Mouse (Mus musculus): ENCODE results near the gene Fyb. TPM values are rescaled to one million over a fixed set of nuclear protein-coding genes. Genes with fewer than 3 reads are reported as not detected.

Gene Fyb
- total RNA-seq, 2 experiments from 2014 or later: 34.6 to 36.2 TPM

- intact Hi-C loops (cut with DNase I): no loop called here
- no peak for DNase-seq
These were observed 68.9 kb downstream of the Fyb start for GRCm38 (mm10) chr15:6591527-6591926.

- intact Hi-C loops (cut with DNase I): no loop called here
- no peak for DNase-seq
These were observed 70.1 kb downstream of the Fyb start for GRCm38 (mm10) chr15:6592561-6593253.

- intact Hi-C loops (cut with DNase I): no loop called here
- DNase-seq: no peak
These were observed 70.6 kb downstream of the Fyb start for GRCm38 (mm10) chr15:6593254-6593623.

GRCm38 (mm10) chr15:6598626-6599025 lies 76.0 kb downstream of the Fyb start:
- intact Hi-C loops (cut with DNase I): no loop called here
- no peak for DNase-seq

GRCm38 (mm10) chr15:6600314-6600713 lies 77.7 kb downstream of the Fyb start:
- intact Hi-C loops (cut with DNase I): no loop called here

GRCm38 (mm10) chr15:6601330-6601729 lies 78.7 kb downstream of the Fyb start:
- DNase-seq: no peak
- intact Hi-C loops (cut with DNase I): no loop called here

More at GRCm38 (mm10) chr15:6600314-6600713, 77.7 kb downstream of the Fyb start:
- DNase-seq: no peak

GRCm38 (mm10) chr15:6602003-6602402 lies 79.3 kb downstream of the Fyb start:
- no peak for DNase-seq
- intact Hi-C loops (cut with DNase I): no loop called here

GRCm38 (mm10) chr15:6610703-6611102 lies 88.0 kb downstream of the Fyb start:
- intact Hi-C loops (cut with DNase I): no loop called here
- no peak for DNase-seq

- intact Hi-C loops (cut with DNase I): no loop called here
- no peak for DNase-seq
These were observed 90.2 kb downstream of the Fyb start for GRCm38 (mm10) chr15:6612835-6613234.

- intact Hi-C loops (cut with DNase I): no loop called here
- DNase-seq: no peak
These were observed 93.9 kb downstream of the Fyb start for GRCm38 (mm10) chr15:6616382-6617149.

- DNase-seq: no peak
- intact Hi-C loops (cut with DNase I): loop anchor here (10.0 kb wide), 2 partner anchors 265 to 605 kb away; no protein-coding TSS in a partner anchor
These were observed 97.1 kb downstream of the Fyb start for GRCm38 (mm10) chr15:6619558-6620316.

- peak; percentile 79 to 87 for DNase-seq
- intact Hi-C loops (cut with DNase I): loop anchor here (10.0 kb wide), 2 partner anchors 262 to 602 kb away; no protein-coding TSS in a partner anchor
These were observed 99.9 kb downstream of the Fyb start for GRCm38 (mm10) chr15:6622512-6622911.

GRCm38 (mm10) chr15:6623529-6624228 lies 101.0 kb downstream of the Fyb start:
- intact Hi-C loops (cut with DNase I): loop anchor here (10.0 kb wide), 2 partner anchors 261 to 601 kb away; no protein-coding TSS in a partner anchor
- DNase-seq: no peak

- intact Hi-C loops (cut with DNase I): loop anchor here (5.0 to 10.0 kb wide), 3 partner anchors 83 to 600 kb away; partner anchors contain the start of gene Rictor
- no peak for DNase-seq
These were observed 101.9 kb downstream of the Fyb start for GRCm38 (mm10) chr15:6624365-6625182.

- intact Hi-C loops (cut with DNase I): loop anchor here (5.0 to 10.0 kb wide), 3 partner anchors 82 to 599 kb away; partner anchors contain the start of gene Rictor
- peak; percentile 35 to 49 for DNase-seq
These were observed 103.0 kb downstream of the Fyb start for GRCm38 (mm10) chr15:6625607-6626033.

GRCm38 (mm10) chr15:6626123-6626522 lies 103.5 kb downstream of the Fyb start:
- intact Hi-C loops (cut with DNase I): loop anchor here (5.0 to 10.0 kb wide), 3 partner anchors 81 to 599 kb away; partner anchors contain the start of gene Rictor
- DNase-seq: no peak

- DNase-seq: no peak
- intact Hi-C loops (cut with DNase I): loop anchor here (5.0 to 10.0 kb wide), 3 partner anchors 79 to 596 kb away; partner anchors contain the start of gene Rictor
These were observed 105.9 kb downstream of the Fyb start for GRCm38 (mm10) chr15:6628431-6629077.

GRCm38 (mm10) chr15:6629174-6629573 lies 106.5 kb downstream of the Fyb start:
- intact Hi-C loops (cut with DNase I): loop anchor here (5.0 to 10.0 kb wide), 3 partner anchors 78 to 596 kb away; partner anchors contain the start of gene Rictor

More at GRCm38 (mm10) chr15:6629174-6629573, 106.5 kb downstream of the Fyb start:
- no peak for DNase-seq

Measured in heart, postnatal 14 days (tissue).